Mouse (Mus musculus) C2C12 (cell line): ENCODE measurements around the gene Gtf3c6. TPM values are rescaled to one million over a fixed set of nuclear protein-coding genes. Genes with fewer than 3 reads are reported as not detected.

Source experiments
- H3K27me3 ChIP-seq: one replicate; pipeline ENCODE4 v1.6.1; 2011; ENCODE audit not compliant: control insufficient read depth, insufficient read depth, insufficient read length
- H3K36me3 ChIP-seq: one replicate; pipeline ENCODE4 v1.6.1; 2011; ENCODE audit not compliant: control insufficient read depth, insufficient read depth
- H3K4me3 ChIP-seq: one replicate; pipeline ENCODE4 v1.5.1; 2011; ENCODE audit warnings: mild to moderate bottlenecking, control low read depth; ENCODE audit not compliant: poor library complexity, insufficient read depth, severe bottlenecking
- H3K79me2 ChIP-seq: one replicate; pipeline ENCODE4 v1.6.1; 2011; ENCODE audit not compliant: control insufficient read depth, insufficient read depth
- H3K79me3 ChIP-seq: one replicate; pipeline ENCODE4 v1.6.1; 2011; ENCODE audit warnings: low read depth, control low read depth
- H3ac ChIP-seq: one replicate; pipeline ENCODE3; 2011; ENCODE audit warnings: low read depth; ENCODE audit not compliant: control insufficient read depth, insufficient read length
- CEBPB ChIP-seq: IDR thresholded peaks from one replicate; pipeline ENCODE4 v1.6.1; 2011; ENCODE audit warnings: low read depth, mild to moderate bottlenecking, control low read depth, moderate library complexity
- CTCF ChIP-seq: IDR thresholded peaks from one replicate; pipeline ENCODE4 v1.5.1; 2011; ENCODE audit not compliant: control insufficient read depth, insufficient read depth, insufficient read length
- FOSL1 ChIP-seq: IDR thresholded peaks from one replicate; pipeline ENCODE4 v1.8.0; 2011; ENCODE audit warnings: mild to moderate bottlenecking, low read length; ENCODE audit not compliant: poor library complexity, insufficient read depth, severe bottlenecking
- MAX ChIP-seq: IDR thresholded peaks from one replicate; pipeline ENCODE4 v1.6.1; 2011; ENCODE audit warnings: mild to moderate bottlenecking, control low read depth
- MYOD1 ChIP-seq: IDR thresholded peaks from one replicate; pipeline ENCODE4 v1.6.1; 2011; ENCODE audit warnings: low read depth; ENCODE audit not compliant: control insufficient read depth, insufficient read length
- MYOG ChIP-seq: IDR thresholded peaks from one replicate; pipeline ENCODE4 v1.6.1; 2011; ENCODE audit not compliant: control insufficient read depth, insufficient read length; ENCODE audit errors: extremely low read depth
- USF1 ChIP-seq: IDR thresholded peaks from one replicate; pipeline ENCODE4 v1.6.1; 2011; ENCODE audit warnings: low read depth, mild to moderate bottlenecking, control low read depth, moderate library complexity
- polyA plus RNA-seq: library from polyadenylated mRNA; unstranded; fragments of >200 nt; fragmentation: generic; extraction: Trizol; gene quantifications from one replicate; pipeline ENCODE4 v1.2.1, GENCODE M21; 2012; ENCODE audit warnings: missing spikeins

The Gtf3c6 gene
- polyA plus RNA-seq, 1 experiment = 31.5 TPM

DNA sequence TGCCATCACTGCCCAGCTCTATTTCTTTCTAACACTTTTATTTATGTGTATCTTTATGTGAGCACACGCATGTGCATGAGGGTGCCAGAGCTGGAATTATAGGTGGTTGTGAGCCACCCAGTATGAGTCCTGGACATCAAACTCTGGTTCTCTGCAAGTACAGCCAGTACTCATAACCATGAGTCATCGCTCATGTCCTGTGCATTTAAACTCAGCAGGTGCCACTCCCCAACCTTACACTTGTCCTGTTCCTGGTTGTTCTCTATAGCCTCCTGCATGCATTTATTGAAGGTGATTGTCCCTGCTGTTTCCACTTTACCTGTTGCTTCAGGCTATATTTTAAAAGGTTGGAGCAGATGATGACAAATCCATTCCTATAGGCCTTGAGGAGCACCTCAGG lies 23.7 kb upstream of the Gtf3c6 start:
- Histone ChIP-seq H3K27me3 (no peaks in the 10 kb centered on the region), H3K79me2 (no peaks in the 10 kb centered on the region), H3K4me3 (no peak overlapping the region), H3ac (no peak overlapping the region), H3K79me3 (no peaks in the 10 kb centered on the region), H3K36me3 (peaks cover 23% of the 10 kb centered on the region)
- TF ChIP-seq CTCF (no peak), MYOG (no peak), MYOD1 (no peak), CEBPB (no peak), FOSL1 (no peak), USF1 (no peak), MAX (no peak)

DNA sequence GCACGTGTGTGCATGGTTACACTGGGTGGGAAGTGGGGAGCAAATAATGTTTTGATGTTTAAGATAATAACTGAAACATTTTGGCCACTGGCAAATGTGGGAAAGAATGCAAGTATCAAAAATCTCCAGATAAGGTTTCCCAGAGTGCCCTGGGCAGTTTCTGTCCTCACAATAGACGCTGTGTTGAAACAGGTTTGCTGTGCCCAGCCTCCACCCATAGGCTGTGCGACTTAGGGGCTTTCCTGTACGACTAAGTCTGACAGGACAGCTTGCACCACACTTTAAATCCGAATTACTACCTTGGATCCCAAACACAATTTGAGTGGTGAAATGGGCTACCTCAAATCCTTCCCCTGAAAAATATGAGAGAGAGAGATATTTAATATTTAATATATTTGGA lies 20.4 kb upstream of the Gtf3c6 start:
- Histone ChIP-seq H3K79me3 (no peaks in the 10 kb centered on the region), H3K4me3 (no peak overlapping the region), H3ac (no peak overlapping the region), H3K36me3 (no peaks in the 10 kb centered on the region), H3K27me3 (no peaks in the 10 kb centered on the region), H3K79me2 (no peaks in the 10 kb centered on the region)
- no peak for TF ChIP-seq MAX
- TF ChIP-seq MYOD1 = no peak
- TF ChIP-seq FOSL1 = no peak
- TF ChIP-seq MYOG = no peak
- no peak for TF ChIP-seq CEBPB
- TF ChIP-seq USF1 = no peak

DNA sequence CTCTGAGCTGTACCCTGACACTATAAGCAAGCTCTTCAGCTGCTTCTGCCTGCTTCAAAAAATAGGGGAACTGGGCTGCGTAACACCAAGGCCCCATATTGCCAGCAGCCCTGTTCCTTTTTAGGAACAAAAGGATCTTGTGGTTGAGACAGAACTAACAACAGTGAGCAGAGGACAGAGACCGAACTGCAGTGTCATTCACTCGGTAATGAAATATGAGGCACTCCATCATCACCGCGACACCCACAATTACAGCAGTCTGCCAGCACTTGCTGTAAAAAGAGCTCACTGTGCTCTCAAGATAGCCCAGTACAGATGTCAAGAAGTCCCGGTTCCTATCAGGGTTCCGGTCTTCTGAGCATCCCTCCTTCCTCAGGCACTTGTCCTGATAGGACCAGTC lies 18.1 kb upstream of the Gtf3c6 start:
- no peaks in the 10 kb centered on the region for H3K27me3 ChIP-seq
- no peaks in the 10 kb centered on the region for H3K36me3 ChIP-seq
- no peak for TF ChIP-seq FOSL1
- TF ChIP-seq MYOD1 = no peak
- TF ChIP-seq CTCF = no peak
- no peak for TF ChIP-seq CEBPB
- no peak for TF ChIP-seq USF1
- TF ChIP-seq MYOG = no peak
- no peak for TF ChIP-seq MAX
- H3ac ChIP-seq = no peak overlapping the region
- no peaks in the 10 kb centered on the region for H3K79me3 ChIP-seq
- no peak overlapping the region for H3K4me3 ChIP-seq
- no peaks in the 10 kb centered on the region for H3K79me2 ChIP-seq

DNA sequence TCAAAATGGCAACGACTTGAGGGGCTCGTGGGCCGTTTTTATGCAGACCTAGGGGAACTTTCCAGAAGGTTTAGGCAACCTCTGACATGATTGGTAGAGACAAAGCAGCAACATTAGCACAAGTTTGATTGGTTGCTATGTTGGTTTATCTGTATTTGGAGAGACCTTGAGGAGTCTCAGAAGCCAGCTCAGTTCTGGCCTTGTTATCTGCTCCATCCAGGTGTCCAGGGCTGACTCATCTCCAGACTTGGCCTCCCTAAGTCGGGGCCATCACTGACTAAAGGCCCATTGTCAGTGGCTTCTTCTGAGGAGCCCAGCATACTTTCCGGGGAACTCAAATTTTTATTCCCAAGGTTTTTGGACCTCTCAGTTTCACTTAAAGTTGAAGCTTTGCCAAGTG lies 16.0 kb upstream of the Gtf3c6 start:
- no peak for TF ChIP-seq CTCF
- TF ChIP-seq MAX = no peak
- TF ChIP-seq FOSL1 = no peak
- no peak for TF ChIP-seq MYOG
- no peak for TF ChIP-seq MYOD1
- TF ChIP-seq USF1 = no peak
- no peak overlapping the region for H3K4me3 ChIP-seq

GRCm38 (mm10) chr10:40271216-40271615 lies 13.3 kb upstream of the Gtf3c6 start:
- Histone ChIP-seq H3K79me3 (no peaks in the 10 kb centered on the region), H3K36me3 (no peaks in the 10 kb centered on the region), H3ac (no peak overlapping the region), H3K27me3 (no peaks in the 10 kb centered on the region), H3K4me3 (no peak overlapping the region), H3K79me2 (no peaks in the 10 kb centered on the region)
- no peak for TF ChIP-seq MYOG
- TF ChIP-seq USF1 = no peak
- TF ChIP-seq FOSL1 = no peak
- no peak for TF ChIP-seq CEBPB
- TF ChIP-seq MYOD1 = no peak
- no peak for TF ChIP-seq CTCF
- no peak for TF ChIP-seq MAX

More for the DNA sequence above, 16.0 kb upstream of the Gtf3c6 start:
- no peak overlapping the region for H3ac ChIP-seq
- H3K36me3 ChIP-seq = no peaks in the 10 kb centered on the region
- no peaks in the 10 kb centered on the region for H3K79me2 ChIP-seq
- H3K27me3 ChIP-seq = no peaks in the 10 kb centered on the region
- H3K79me3 ChIP-seq = no peaks in the 10 kb centered on the region

- no peaks in the 10 kb centered on the region for H3K36me3 ChIP-seq
- no peak overlapping the region for H3ac ChIP-seq
- H3K79me3 ChIP-seq = no peaks in the 10 kb centered on the region
- no peaks in the 10 kb centered on the region for H3K79me2 ChIP-seq
- TF ChIP-seq FOSL1 = no peak
- TF ChIP-seq CEBPB = no peak
- no peak for TF ChIP-seq USF1
- TF ChIP-seq CTCF = no peak
- TF ChIP-seq MAX = no peak
- no peak for TF ChIP-seq MYOD1
- no peak for TF ChIP-seq MYOG
- no peaks in the 10 kb centered on the region for H3K27me3 ChIP-seq
- no peak overlapping the region for H3K4me3 ChIP-seq
These were observed 7.0 kb upstream of the Gtf3c6 start for GRCm38 (mm10) chr10:40264920-40265319.
